Mouse (Mus musculus): ENCODE data around the gene Tmem128. TPM values are rescaled to one million over a fixed set of nuclear protein-coding genes. Genes with fewer than 3 reads are reported as not detected.

Tmem128 gene
- total RNA-seq, 2 experiments from 2014 or later: 16.0 to 63.3 TPM

DNA sequence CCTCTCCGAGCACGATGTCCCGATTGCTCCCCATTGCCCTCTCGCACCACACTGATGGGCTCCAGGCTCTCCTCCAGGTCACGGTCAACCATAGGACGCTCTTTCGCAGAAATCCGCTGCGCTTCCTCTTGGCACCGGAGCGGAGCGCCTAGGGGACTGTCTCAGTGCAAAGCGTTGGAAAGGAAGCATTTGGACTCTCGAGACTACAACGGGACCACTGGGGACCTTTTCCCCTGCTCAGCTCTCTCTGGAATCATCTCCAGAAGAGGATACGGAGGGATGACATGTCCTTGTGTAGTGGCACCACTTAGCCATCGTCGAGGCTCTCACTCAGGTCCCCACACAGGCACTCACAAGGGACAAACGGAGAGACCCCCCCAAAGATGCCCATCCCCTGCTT, 16.5 kb downstream of the Tmem128 start:
- ATAC-seq (replicated peaks; ENCODE audit: low FRiP score, poor library complexity, severe bottlenecking): no peak

- ATAC-seq (replicated peaks; ENCODE audit: low FRiP score, poor library complexity, severe bottlenecking): no peak
Observed at GRCm38 (mm10) chr5:38277098-38277866, 17.3 kb downstream of the Tmem128 start.

DNA sequence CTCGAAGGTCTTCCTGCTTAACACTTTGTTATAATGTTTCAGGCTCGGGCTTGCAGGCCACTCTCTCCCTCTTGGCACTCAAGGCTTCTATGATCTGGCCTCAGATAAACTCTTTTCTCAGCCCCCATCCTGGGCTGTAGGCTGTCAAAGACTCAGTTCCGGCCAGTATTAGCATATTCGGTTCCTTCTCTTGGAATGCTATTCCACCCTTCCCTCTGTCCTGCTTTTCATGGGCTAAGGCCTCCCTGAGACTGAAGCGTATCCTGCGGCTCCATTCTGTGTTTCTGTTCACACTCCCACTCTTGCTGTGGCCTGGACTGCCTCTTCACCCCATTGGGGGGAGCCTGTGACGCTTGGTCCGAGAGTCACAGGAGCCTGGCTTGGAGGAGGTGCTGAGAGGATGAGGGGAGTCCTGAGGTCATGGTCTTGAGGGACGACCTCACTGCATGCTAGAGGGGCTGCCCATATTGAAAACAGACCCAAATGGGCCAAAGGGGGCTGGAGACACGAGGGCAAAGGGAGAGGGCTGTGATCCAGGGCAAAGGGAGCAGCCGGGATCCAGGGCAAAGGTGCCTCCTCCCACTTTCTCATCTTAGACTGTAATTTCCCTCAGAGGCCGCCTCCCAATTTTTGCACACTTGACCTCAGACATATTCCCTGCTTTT, 18.1 kb downstream of the Tmem128 start:
- ATAC-seq (replicated peaks; ENCODE audit: low FRiP score, poor library complexity, severe bottlenecking): no peak

- no peak for ATAC-seq (replicated peaks; ENCODE audit: low FRiP score, poor library complexity, severe bottlenecking)
Observed at GRCm38 (mm10) chr5:38280075-38280474, 20.1 kb downstream of the Tmem128 start.

- no peak for ATAC-seq (replicated peaks; ENCODE audit: low FRiP score, poor library complexity, severe bottlenecking)
Observed at GRCm38 (mm10) chr5:38285724-38286123, 25.7 kb downstream of the Tmem128 start.

DNA sequence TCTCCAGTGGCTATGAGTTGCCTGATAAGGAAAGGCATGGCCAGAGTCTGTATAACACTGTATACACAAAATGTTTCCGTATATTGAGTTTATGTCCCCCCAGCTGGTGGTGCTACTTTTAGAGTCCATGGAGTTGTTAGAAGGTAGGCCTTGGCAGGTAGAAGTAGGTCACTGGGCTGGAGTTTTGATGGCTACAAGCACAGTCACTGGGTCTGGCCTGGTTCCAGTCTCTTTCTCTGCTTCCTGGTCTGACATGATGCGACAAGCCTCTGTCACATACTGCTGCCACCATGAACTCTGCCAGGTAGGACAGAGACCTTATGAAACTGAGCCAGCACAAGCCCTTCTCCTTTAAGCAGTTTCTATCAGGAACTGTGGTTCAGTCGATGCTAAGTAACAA, 28.5 kb downstream of the Tmem128 start:
- no peak for ATAC-seq (replicated peaks; ENCODE audit: low FRiP score, poor library complexity, severe bottlenecking)

DNA sequence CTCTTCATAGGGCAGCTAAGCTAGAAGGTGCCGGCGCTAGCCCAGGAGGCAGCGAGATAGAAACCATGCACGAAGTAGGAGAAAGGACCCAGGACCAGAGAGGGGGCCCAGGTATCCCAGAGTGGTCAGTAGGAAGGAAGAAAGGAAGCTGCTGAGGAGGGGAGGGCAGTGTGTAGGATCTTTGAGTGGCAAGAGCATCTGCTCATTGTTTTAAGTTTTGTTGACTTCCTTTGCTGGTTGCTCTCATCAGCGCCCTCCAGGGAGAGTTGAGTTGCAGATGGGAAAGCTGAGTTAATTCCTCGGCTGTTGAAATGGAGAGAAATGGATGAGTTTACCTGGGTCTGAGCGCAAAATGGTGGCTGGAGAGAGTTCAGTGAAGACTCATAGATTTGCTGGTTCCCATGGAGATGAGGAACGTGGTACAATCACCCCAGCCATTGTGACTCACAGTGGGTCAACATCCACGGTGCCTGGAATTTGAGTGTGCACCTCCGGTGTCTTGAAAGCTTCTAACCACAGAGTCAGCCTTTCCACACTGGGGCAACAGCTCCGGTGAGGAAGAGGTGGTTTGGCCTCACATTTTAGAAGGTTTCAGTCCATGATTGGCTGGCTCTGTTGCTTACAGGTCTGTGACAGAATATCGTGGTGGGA, 41.9 kb downstream of the Tmem128 start:
- no peak for ATAC-seq (replicated peaks; ENCODE audit: low FRiP score, poor library complexity, severe bottlenecking)

GRCm38 (mm10) chr5:38302651-38303050, 42.7 kb downstream of the Tmem128 start:
- ATAC-seq (replicated peaks; ENCODE audit: low FRiP score, poor library complexity, severe bottlenecking): no peak

- ATAC-seq (replicated peaks; ENCODE audit: low FRiP score, poor library complexity, severe bottlenecking): no peak
Observed at GRCm38 (mm10) chr5:38305241-38305640, 45.3 kb downstream of the Tmem128 start.

DNA sequence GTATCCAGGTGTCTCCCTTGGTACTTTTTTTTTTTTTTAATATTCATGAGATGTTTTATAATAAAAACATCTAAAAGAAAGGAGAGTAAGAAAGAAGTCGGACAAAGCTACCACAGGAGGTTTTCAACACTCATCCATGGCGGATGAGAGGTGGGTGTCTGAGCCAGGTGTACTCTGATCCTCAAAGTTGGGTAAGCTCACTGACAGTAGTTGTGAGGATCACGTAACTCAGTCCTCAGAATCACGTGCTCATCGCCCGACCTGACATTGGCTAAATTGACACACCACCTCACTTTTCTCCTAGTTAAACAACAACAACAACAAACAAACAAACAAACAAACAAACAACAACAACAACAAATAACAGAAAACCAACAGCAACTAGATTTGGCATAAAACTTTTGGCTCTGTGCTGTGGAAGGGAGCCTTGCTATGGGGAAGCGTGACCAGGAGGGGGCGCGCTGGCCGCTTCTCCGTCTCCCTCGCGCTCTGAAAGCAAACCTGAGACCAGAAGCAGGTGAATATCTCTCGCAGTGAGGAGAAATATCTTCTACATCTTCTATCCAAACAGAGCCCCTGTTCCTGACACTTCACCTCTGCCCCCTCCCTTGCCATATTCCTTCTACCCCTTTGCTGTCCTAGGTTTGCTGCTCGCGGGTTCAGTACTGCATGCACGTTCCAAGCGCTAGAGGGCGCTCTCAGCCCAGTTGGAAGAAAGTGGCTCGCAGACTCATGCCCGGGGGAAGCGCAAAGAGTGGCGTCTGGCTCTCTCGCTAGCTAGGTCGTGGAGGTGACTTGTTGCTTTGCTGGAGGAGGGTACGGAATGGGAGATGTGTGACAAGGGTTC, 47.5 kb downstream of the Tmem128 start:
- ATAC-seq (replicated peaks; ENCODE audit: low FRiP score, poor library complexity, severe bottlenecking): peak; percentile 75

DNA sequence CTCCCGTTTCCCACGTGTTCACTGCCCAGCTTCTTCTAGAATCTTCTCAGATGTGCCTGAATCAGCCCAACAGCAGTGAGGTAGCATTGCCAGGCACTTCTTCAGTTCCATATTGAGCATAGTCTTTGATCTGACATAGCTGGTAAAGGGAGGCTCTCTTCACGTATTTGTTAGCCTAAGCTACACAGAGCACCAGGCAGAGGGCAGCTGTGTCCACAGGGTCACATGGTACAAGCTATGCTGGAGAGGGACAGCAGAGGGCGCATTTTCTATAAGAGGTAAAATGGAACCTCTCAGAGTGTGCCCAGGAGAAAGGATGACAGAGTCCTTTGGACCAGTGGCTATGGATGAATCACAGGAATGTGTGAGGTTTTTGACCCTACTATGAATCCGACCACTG, 48.9 kb downstream of the Tmem128 start:
- no peak for ATAC-seq (replicated peaks; ENCODE audit: low FRiP score, poor library complexity, severe bottlenecking)

DNA sequence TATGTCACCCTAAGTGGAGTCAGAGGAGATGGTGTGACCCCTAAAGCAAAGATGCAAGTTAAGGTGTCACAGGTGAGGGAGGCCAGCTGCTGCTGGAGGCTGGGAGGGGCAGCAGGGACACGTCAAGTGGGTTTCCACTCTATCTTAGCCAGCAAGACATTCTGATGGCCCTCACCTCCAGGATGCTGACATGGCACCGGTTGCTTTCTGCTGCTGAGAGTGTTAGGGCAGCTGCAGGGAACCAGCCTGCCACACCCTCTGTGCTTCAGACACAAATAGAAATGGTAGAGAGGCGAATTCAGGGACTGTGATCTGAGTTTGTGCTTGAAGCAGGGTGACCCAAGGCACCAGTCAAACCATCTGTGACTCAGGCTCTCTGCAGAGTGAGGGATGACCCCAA, 49.8 kb downstream of the Tmem128 start:
- ATAC-seq (replicated peaks; ENCODE audit: low FRiP score, poor library complexity, severe bottlenecking): no peak

Other genes with a start within 250 kb of the Tmem128 start
- gene Stx18, start 221.4 kb upstream of the Tmem128 start, total RNA-seq (2015; ENCODE audit: low replicate concordance): 9.0 and 23.5 TPM in 2 replicates
- 10.9 and 12.1 TPM in 2 replicates for gene Stx18, start 221.4 kb upstream of the Tmem128 start, total RNA-seq (2017; ENCODE audit: low replicate concordance)
- not detected in 2 replicates for gene Nsg1, start 100.3 kb upstream of the Tmem128 start, total RNA-seq (2015; ENCODE audit: low replicate concordance)
- gene Nsg1, start 100.3 kb upstream of the Tmem128 start, total RNA-seq (2017; ENCODE audit: low replicate concordance): not detected in 2 replicates
- gene Zbtb49, start 39.7 kb upstream of the Tmem128 start, total RNA-seq (2015; ENCODE audit: low replicate concordance): 1.1 and 2.1 TPM in 2 replicates
- gene Zbtb49, start 39.7 kb upstream of the Tmem128 start, total RNA-seq (2017; ENCODE audit: low replicate concordance): 3.0 and 4.4 TPM in 2 replicates
- gene Lyar, start 39.7 kb upstream of the Tmem128 start, total RNA-seq (2015; ENCODE audit: low replicate concordance): 14.8 and 18.9 TPM in 2 replicates
- 11.0 and 30.8 TPM in 2 replicates for gene Lyar, start 39.7 kb upstream of the Tmem128 start, total RNA-seq (2017; ENCODE audit: low replicate concordance)
- not detected in 2 replicates for gene Otop1, start 15.8 kb downstream of the Tmem128 start, total RNA-seq (2015; ENCODE audit: low replicate concordance)
- gene Otop1, start 15.8 kb downstream of the Tmem128 start, total RNA-seq (2017; ENCODE audit: low replicate concordance): not detected in 2 replicates
- gene Drd5, start 59.2 kb downstream of the Tmem128 start, total RNA-seq (2015; ENCODE audit: low replicate concordance): not detected in 2 replicates
- gene Drd5, start 59.2 kb downstream of the Tmem128 start, total RNA-seq (2017; ENCODE audit: low replicate concordance): not detected in 2 replicates
- gene Slc2a9, start 243.0 kb downstream of the Tmem128 start, total RNA-seq (2015; ENCODE audit: low replicate concordance): 2.9 TPM in 1 of 2 replicates, not detected in the other
- gene Slc2a9, start 243.0 kb downstream of the Tmem128 start, total RNA-seq (2017; ENCODE audit: low replicate concordance): 0.90 TPM in 1 of 2 replicates, not detected in the other